Mouse (Mus musculus): ENCODE measurements around the gene Nif3l1.

GRCm38 (mm10) chr1:58423371-58424248 lies 21.3 kb upstream of the Nif3l1 start, which contains the start of gene Clk1:
- no peak for TF ChIP-seq CTCF (IDR thresholded peaks at IDR 0.05)
- TF ChIP-seq EP300 (IDR thresholded peaks at IDR 0.05) = no peak
